Mouse (Mus musculus) small intestine, adult 2 months (tissue): ENCODE results near the gene Gm20388.

Experiments
- CTCF ChIP-seq: fragments of 200-500 bp; IDR thresholded peaks from 2 replicates; pipeline ENCODE4 v1.5.1; 2012; ENCODE audit warnings: low read depth, mild to moderate bottlenecking, control low read depth, inconsistent platforms, low read length, moderate library complexity, mixed read lengths; ENCODE audit not compliant: insufficient replicate concordance, insufficient read length; ENCODE audit errors: extremely low read depth
- POLR2A ChIP-seq: fragments of 200-500 bp; IDR thresholded peaks from 2 replicates; pipeline ENCODE4 v1.6.1; 2012; ENCODE audit warnings: low read depth, mild to moderate bottlenecking, control low read depth, inconsistent platforms, low read length, moderate library complexity

DNA sequence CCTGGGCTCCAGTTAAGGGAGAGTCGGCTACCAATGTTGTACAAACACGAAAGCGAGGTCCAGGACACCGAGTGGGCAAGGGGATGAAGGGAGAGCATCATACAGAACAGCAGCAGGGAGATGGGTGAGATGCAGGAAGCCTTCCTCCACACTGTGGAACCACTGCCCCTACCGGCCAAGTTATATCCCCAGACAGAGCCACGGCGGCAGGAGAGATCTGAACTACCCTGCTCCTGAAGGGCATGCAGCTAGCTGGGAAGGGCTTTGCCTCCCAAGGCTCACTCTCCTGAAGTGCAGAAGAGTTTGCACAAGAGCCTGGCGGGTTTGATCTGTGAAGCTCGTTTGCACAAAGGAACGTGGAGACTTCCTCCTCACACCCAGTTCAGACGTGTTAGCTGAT is 1480.0 kb downstream of the Gm20388 start:
- TF ChIP-seq CTCF: 0 out of 2 replicates have a peak, but pooled peaks have one; percentile 23
- TF ChIP-seq POLR2A: no peak
